Mouse (Mus musculus) monocyte, adult 2 months (primary cell): ENCODE data around the gene Alpk1.
"Not testable (repeated sequence)": the region's sequence is repeated elsewhere in the genome, so short reads cannot be mapped to it uniquely, and the experiment has no call there.

Experiments used
- DNase-seq, 2 experiments: peaks; one replicate each; pipeline ENCODE4 v3.0.0; 2022; ENCODE audit warnings: low spot score in 2 of 2, low read depth in 1 of 2

Gene Alpk1

DNA sequence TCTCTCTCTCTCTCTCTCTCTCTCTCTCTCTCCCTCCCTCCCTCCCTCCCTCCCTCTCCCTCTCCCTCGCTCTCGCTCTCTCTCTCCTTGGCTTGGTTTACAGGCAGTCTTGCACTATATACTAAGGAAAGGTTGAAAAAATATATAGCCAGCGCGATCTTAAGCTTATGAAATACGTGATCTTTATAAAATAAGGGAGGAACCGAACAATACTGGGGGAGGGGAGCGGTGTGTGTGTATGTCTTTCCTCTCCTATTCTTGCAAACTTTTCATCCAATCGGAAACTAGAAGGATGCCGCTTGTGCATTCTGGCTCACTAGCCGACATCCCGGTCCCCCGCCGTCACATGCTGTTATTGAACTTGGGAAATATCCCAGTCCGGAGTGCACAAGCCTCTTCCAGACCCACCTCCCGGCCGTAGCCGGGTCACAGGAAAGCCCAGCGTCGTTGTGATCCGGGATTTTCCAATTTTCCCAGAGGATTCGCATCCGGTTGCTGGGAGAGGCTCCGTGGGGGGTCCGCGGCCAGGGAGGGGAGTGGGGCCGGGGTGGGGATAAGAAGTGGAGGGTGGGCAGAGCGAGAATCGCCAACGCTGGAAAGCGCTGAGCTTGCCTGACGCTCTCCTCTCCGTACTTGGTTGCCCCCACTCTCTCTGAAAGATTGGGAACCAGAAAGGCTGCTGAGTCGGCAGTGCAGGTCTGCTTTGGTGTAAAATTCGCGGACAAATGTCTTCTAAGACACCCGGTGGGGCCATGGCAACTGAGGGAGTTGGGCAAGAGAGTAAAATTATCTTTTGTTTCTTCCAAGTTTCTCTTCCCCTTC lies 10.1 kb upstream of the Alpk1 start:
- DNase-seq, result peak in 1 of 2 experiments; percentile 63

- peak; percentile 70 to 86 for DNase-seq
Observed at GRCm38 (mm10) chr3:127789500-127790191, 9.3 kb upstream of the Alpk1 start, which contains the start of gene Tifa. Gene Tifa, plus strand, starts transcription at chr3:127789805.

DNA sequence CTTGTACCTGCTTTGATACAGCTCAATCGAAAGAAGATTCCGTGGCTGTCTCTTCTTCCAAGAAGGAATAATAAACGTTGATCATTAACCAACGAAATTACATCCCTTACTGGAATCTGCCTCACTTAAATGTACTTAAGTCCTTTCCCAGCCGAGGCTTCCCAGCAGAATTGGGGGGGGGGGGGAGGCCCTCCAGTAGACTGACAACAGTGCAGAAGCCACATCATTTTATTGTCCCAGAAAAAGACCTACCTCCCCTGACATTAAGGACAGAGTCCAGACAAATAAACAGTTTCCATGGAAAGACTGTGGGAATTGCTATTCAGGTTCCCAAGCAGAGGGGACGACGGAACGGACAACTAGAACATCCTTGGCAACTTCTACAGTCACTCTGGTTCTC lies 8.6 kb upstream of the Alpk1 start:
- no peak for DNase-seq

DNA sequence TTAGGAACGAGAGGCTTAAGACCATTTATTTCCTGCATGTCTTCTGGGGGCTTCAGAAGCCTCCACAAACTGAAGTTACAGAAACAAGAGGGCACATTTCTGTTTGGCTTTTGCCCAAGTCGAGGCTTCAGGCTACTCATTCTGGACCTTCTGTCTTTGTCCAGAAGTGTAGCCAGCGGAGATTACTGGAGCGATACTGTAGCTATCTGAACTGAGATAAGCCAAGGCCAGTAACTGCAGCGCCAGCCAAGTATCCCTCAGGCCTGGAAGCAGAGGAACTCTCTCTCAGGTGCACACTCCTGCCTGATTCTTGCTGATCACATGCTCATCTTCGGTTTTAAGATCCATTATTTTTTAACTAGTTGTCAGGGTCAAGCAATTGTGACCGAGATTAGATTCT lies 7.7 kb upstream of the Alpk1 start:
- no peak for DNase-seq

DNA sequence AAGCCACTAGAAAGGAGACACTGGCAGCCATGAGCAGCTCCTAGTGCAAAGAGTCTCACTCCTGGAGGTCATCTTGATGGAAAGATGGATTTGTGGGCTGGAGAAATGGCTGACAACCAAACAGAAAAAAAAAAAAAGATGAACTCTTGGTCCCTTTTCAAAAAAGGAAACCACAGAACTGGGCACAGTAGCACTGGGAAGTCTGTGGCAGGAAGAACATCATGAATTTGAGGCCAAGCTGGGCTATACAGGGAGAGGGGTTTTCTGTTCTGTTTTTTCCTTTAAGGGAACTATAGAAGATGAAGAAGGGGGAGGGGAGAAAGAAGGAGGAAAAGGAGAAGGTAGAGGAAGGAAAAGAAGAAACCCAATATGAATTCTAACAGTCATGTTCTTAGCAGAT lies 6.7 kb upstream of the Alpk1 start:
- DNase-seq, result no peak

DNA sequence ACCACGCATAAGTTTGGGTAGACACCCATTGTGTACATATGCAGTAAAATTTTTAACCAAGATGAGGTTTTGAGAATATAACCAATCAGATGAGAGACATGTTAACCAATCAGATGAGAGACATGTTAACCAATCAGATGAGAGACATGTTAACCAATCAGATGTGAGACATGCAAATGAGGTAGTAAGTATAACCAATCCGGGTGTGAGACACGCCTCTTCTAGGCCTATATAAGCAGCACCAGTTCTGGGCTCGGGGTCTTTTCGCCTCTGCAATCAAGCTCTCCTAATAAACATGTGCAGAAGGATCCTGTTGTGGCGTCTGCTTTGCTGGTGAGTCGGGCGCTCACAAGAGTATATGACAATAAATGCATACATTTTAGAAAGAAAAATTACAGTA lies 3.4 kb upstream of the Alpk1 start:
- DNase-seq, result not testable (repeated sequence)

- no peak for DNase-seq
Observed at GRCm38 (mm10) chr3:127782921-127783320, 2.6 kb upstream of the Alpk1 start.

DNA sequence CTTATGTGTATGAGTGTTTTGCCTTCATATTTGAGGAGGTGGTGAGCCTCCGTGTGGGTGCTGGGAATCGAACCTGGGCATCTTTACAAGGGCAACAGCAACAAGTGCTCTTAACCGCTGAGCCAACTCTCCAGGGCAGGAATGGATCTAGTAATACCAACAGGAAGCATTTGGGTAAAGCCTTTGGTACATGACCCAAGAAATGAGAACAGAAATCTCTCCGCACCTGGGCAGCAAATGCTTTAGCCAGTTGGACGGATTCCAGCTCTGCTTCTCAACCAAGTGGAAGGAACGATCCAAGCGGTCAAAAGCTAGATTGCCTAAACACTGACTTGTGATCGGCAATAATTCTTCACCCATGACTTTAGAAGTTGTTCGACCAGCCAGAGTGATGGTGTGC lies 594 bp upstream of the Alpk1 start:
- DNase-seq, result no peak

GRCm38 (mm10) chr3:127769146-127769545 lies 11.2 kb downstream of the Alpk1 start:
- peak in 1 of 2 experiments; percentile 46 for DNase-seq

GRCm38 (mm10) chr3:127765971-127766370 lies 14.4 kb downstream of the Alpk1 start:
- no peak for DNase-seq

GRCm38 (mm10) chr3:127764541-127764940 lies 15.8 kb downstream of the Alpk1 start:
- no peak for DNase-seq

- peak; percentile 73 to 81 for DNase-seq
Observed at GRCm38 (mm10) chr3:127763076-127763612, 17.2 kb downstream of the Alpk1 start.

GRCm38 (mm10) chr3:127762403-127762802 lies 17.9 kb downstream of the Alpk1 start:
- DNase-seq, result peak in 1 of 2 experiments; percentile 9

DNA sequence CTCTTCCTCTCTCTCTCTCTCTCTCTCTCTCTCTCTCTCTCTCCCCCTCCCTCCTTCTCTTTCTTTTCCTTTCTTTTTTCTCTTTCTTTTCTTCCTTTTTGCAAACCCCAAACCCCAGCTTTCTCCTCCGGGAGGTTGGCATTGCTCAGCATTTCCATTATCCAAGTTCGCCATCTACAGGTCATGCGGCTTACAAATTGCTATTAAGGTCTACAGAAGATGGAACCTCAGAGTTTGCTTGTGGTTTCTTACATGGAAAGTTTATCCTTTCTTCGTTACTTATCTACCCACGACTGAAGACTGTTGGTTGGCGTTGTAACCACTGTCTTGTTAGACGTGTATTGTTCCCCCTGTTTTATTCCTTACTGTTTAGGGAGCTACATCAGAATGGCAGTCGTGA lies 21.1 kb downstream of the Alpk1 start:
- no peak for DNase-seq

GRCm38 (mm10) chr3:127758806-127759205 lies 21.5 kb downstream of the Alpk1 start:
- no peak for DNase-seq

- DNase-seq, result no peak
Observed at GRCm38 (mm10) chr3:127757886-127758301, 22.4 kb downstream of the Alpk1 start.

GRCm38 (mm10) chr3:127756458-127756857 lies 23.9 kb downstream of the Alpk1 start:
- no peak for DNase-seq

GRCm38 (mm10) chr3:127749981-127750562 lies 30.3 kb downstream of the Alpk1 start:
- no peak for DNase-seq

DNA sequence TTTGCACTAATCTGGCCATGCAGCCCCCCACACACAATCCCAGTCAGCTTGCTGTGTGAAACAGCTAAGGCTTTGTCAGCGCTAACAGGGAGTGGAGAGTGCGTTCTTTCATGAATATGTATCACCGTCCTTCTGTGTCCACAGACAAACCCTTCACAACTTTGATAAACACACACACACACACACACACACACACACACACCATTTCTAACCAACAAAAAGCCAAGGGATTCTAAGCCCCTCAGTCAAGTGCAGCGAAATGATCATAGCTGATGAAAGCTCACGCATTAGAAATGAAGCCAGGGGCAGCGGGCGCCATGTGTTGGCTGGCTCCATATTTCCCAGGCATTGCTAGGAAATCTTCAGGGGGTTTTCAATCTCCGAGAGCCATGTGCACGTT lies 31.1 kb downstream of the Alpk1 start:
- no peak for DNase-seq

- no peak for DNase-seq
Observed at GRCm38 (mm10) chr3:127748644-127749043, 31.7 kb downstream of the Alpk1 start.

- DNase-seq, result no peak
Observed at GRCm38 (mm10) chr3:127745911-127746640, 34.3 kb downstream of the Alpk1 start.
